Mouse (Mus musculus) lung, postnatal 0 days (tissue): ENCODE results near the gene Gdpd5. TPM values are rescaled to one million over a fixed set of nuclear protein-coding genes. Genes with fewer than 3 reads are reported as not detected.

Experiments
- ATAC-seq: fragments of 200-750 bp; cut with Nextera tagmentation; 2 replicates; pipeline ENCODE4 v1.8.0; 2017; ENCODE audit warnings: moderate library complexity
- DNase-seq: peaks from one replicate; pipeline ENCODE4 v3.0.0-alpha.2; 2016; ENCODE audit warnings: low spot score
- H3K27ac ChIP-seq: fragments of 300-500 bp; sonication (generic); 2 replicates; pipeline ENCODE4 v1.5.1; 2014; ENCODE audit warnings: antibody characterized with exemption, mild to moderate bottlenecking, low read length, mixed read lengths
- H3K27me3 ChIP-seq: fragments of 300-500 bp; sonication (generic); replicated peaks from 2 replicates; pipeline ENCODE4 v1.6.1; 2014; ENCODE audit warnings: low read length, mixed read lengths; ENCODE audit not compliant: insufficient read depth
- H3K36me3 ChIP-seq: fragments of 300-500 bp; sonication (generic); 2 replicates; pipeline ENCODE4 v1.6.1; 2014; ENCODE audit warnings: low read length, mixed read lengths; ENCODE audit not compliant: insufficient read depth
- H3K4me1 ChIP-seq: fragments of 300-500 bp; sonication (generic); 2 replicates; pipeline ENCODE4 v1.6.1; 2014; ENCODE audit warnings: antibody characterized with exemption, low read depth, low read length, mixed read lengths; ENCODE audit not compliant: insufficient read depth
- H3K4me2 ChIP-seq: fragments of 300-500 bp; sonication (generic); replicated peaks from 2 replicates; pipeline ENCODE4 v1.6.1; 2014; ENCODE audit warnings: low read depth, mild to moderate bottlenecking, low read length, moderate library complexity, mixed read lengths
- H3K4me3 ChIP-seq: fragments of 300-500 bp; sonication (generic); 2 replicates; pipeline ENCODE4 v1.5.1; 2014; ENCODE audit warnings: low read depth, low read length
- H3K9ac ChIP-seq: fragments of 300-500 bp; sonication (generic); replicated peaks from 2 replicates; pipeline ENCODE4 v1.6.1; 2014; ENCODE audit warnings: low read depth, mild to moderate bottlenecking
- H3K9me3 ChIP-seq: fragments of 300-500 bp; sonication (generic); 2 replicates; pipeline ENCODE4 v1.6.1; 2016; ENCODE audit warnings: low read length, mixed read lengths
- CTCF ChIP-seq: IDR thresholded peaks from 2 replicates; pipeline ENCODE4 v1.5.1; 2016; ENCODE audit warnings: antibody characterized with exemption, mild to moderate bottlenecking
- EP300 ChIP-seq: IDR thresholded peaks from 2 replicates; pipeline ENCODE4 v1.6.1; 2016; ENCODE audit warnings: antibody characterized with exemption, mild to moderate bottlenecking, control low read depth
- WGBS: fragments of 180-500 bp; shearing (Covaris S2); extraction: QIAGEN DNeasy Blood & Tissue Kit; methylation state at CpG from one replicate; pipeline ENCODE4 v1.1.7; 2014; 5-methylcytosine and 5-hydroxymethylcytosine counted together
- polyA plus RNA-seq: library from polyadenylated mRNA; unstranded; fragments of >200 nt; fragmentation: Nextera tagmentation; extraction: Ambion mirVana; gene quantifications from 2 replicates; pipeline ENCODE4 v1.2.1, GENCODE M21; 2015

Gene Gdpd5
- polyA plus RNA-seq, 1 experiment from 2014 or later, result 18.7 TPM

- TF ChIP-seq CTCF (no peak), EP300 (peak; percentile 8; the same call in 1 of the 2 replicates)
- WGBS, result 44% methylated on average over 8 of the region's 8 CpGs
- H3K27me3 ChIP-seq, result no peaks in the 10 kb centered on the region
- H3K4me3 ChIP-seq, result no peak overlapping the region
- H3K9ac ChIP-seq, result no peak overlapping the region
- peak; percentile 81 for ATAC-seq
- H3K9me3 ChIP-seq, result no peaks in the 10 kb centered on the region
- H3K36me3 ChIP-seq, result no peaks in the 10 kb centered on the region
- H3K27ac ChIP-seq, result no peak overlapping the region
- peaks cover 5% of the 10 kb centered on the region; the same call in 1 of the 2 replicates for H3K4me1 ChIP-seq
- peak; percentile 68 for DNase-seq
- H3K4me2 ChIP-seq, result no peak overlapping the region
These were observed 20.2 kb downstream of the Gdpd5 start for GRCm38 (mm10) chr7:99401373-99401772.

- H3K9ac ChIP-seq, result no peak overlapping the region
- 67% methylated on average over 6 of the region's 6 CpGs for WGBS
These were observed 21.3 kb downstream of the Gdpd5 start for GRCm38 (mm10) chr7:99402477-99402876.

GRCm38 (mm10) chr7:99403254-99403653 lies 22.0 kb downstream of the Gdpd5 start:
- WGBS, result 86% methylated on average over 7 of the region's 7 CpGs
- DNase-seq (peak; percentile 46), ATAC-seq (peak; percentile 25)
- Histone ChIP-seq H3K27ac (0 out of 2 replicates have a peak overlapping the region, but pooled peaks have one; percentile 21), H3K4me3 (no peak overlapping the region), H3K9ac (no peak overlapping the region), H3K36me3 (no peaks in the 10 kb centered on the region), H3K4me1 (peaks cover 5% of the 10 kb centered on the region; the same call in 1 of the 2 replicates), H3K27me3 (no peaks in the 10 kb centered on the region), H3K4me2 (no peak overlapping the region), H3K9me3 (no peaks in the 10 kb centered on the region)
- TF ChIP-seq CTCF (no peak), EP300 (no peak)

More at GRCm38 (mm10) chr7:99402477-99402876, 21.3 kb downstream of the Gdpd5 start:
- Histone ChIP-seq H3K36me3 (no peaks in the 10 kb centered on the region), H3K27me3 (no peaks in the 10 kb centered on the region), H3K27ac (0 out of 2 replicates have a peak overlapping the region, but pooled peaks have one; percentile 21), H3K4me1 (peaks cover 5% of the 10 kb centered on the region; the same call in 1 of the 2 replicates), H3K4me2 (no peak overlapping the region), H3K9me3 (no peaks in the 10 kb centered on the region), H3K4me3 (no peak overlapping the region)
- DNase-seq, result peak; percentile 57
- ATAC-seq, result peak; percentile 52
- TF ChIP-seq CTCF (no peak), EP300 (no peak)

- Histone ChIP-seq H3K9ac (no peak overlapping the region), H3K4me1 (peaks cover 5% of the 10 kb centered on the region; the same call in 1 of the 2 replicates), H3K9me3 (no peaks in the 10 kb centered on the region), H3K27me3 (no peaks in the 10 kb centered on the region), H3K4me2 (no peak overlapping the region), H3K4me3 (no peak overlapping the region), H3K27ac (no peak overlapping the region), H3K36me3 (no peaks in the 10 kb centered on the region)
- no peak for TF ChIP-seq CTCF
- TF ChIP-seq EP300, result no peak
- ATAC-seq (no peak), DNase-seq (no peak)
- WGBS, result 72% methylated on average over 12 of the region's 12 CpGs
These were observed 23.0 kb downstream of the Gdpd5 start for GRCm38 (mm10) chr7:99404031-99404735.

- DNase-seq, result no peak
- WGBS, result 56% methylated on average over 8 of the region's 8 CpGs
- H3K4me1 ChIP-seq, result peaks cover 10% of the 10 kb centered on the region; the same call in 1 of the 2 replicates
- no peaks in the 10 kb centered on the region for H3K36me3 ChIP-seq
- H3K4me3 ChIP-seq, result no peak overlapping the region
- TF ChIP-seq EP300, result no peak
- no peak for TF ChIP-seq CTCF
- no peak for ATAC-seq
- no peak overlapping the region for H3K4me2 ChIP-seq
- H3K9ac ChIP-seq, result no peak overlapping the region
- no peaks in the 10 kb centered on the region for H3K27me3 ChIP-seq
- H3K9me3 ChIP-seq, result no peaks in the 10 kb centered on the region
- H3K27ac ChIP-seq, result no peak overlapping the region
These were observed 24.4 kb downstream of the Gdpd5 start for GRCm38 (mm10) chr7:99405386-99406155.

- no peak overlapping the region for H3K9ac ChIP-seq
- no peak overlapping the region for H3K27ac ChIP-seq
- no peak overlapping the region for H3K4me3 ChIP-seq
- 45% methylated on average over 2 of the region's 2 CpGs for WGBS
- H3K36me3 ChIP-seq, result no peaks in the 10 kb centered on the region
- no peaks in the 10 kb centered on the region for H3K9me3 ChIP-seq
- ATAC-seq, result peak; percentile 29
- H3K27me3 ChIP-seq, result no peaks in the 10 kb centered on the region
- no peak for TF ChIP-seq CTCF
- no peak for TF ChIP-seq EP300
- peak; percentile 25 for DNase-seq
- no peak overlapping the region for H3K4me2 ChIP-seq
- H3K4me1 ChIP-seq, result peaks cover 6% of the 10 kb centered on the region; the same call in 1 of the 2 replicates
These were observed 26.4 kb downstream of the Gdpd5 start for GRCm38 (mm10) chr7:99407598-99407997.
